Mouse (Mus musculus): ENCODE results near the gene Aifm1.

DNA sequence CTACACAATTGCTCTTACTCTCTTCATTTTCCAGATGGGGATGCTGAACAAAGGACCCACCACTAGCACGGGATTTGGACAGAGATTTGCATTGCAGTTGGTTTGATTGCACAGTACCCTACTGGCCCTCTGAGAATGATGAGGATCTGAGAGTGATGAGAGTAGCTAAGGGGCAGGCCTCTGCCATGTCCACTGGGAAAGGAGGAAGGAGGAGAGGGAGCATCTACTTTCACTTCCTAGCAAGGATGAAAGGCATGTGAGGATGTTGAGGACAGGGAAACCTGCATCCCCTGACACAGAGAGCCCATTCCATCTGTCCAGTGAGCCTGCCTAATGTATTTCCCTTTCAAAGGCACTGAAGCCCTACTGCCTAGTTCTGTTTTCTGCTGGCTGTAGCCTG is 12.0 kb upstream of the Aifm1 start:
- TF ChIP-seq GATA1 (IDR thresholded peaks at IDR 0.05; ENCODE audit: borderline replicate concordance, low read length) (no peak), TAL1 (conservative IDR thresholded peaks at IDR 0.05; ENCODE audit: low read depth, low read length) (no peak), CTCF (IDR thresholded peaks at IDR 0.05; ENCODE audit: low read depth, low read length) (no peak), POLR2AphosphoS5 (IDR thresholded peaks at IDR 0.05; ENCODE audit: insufficient replicate concordance, low read depth, low read length) (no peak), GATA2 (IDR thresholded peaks at IDR 0.05; ENCODE audit: borderline replicate concordance, low read depth, low read length) (no peak)

Data from G1E (cell line).